Mouse (Mus musculus): ENCODE measurements around the gene Gm4792.

DNA sequence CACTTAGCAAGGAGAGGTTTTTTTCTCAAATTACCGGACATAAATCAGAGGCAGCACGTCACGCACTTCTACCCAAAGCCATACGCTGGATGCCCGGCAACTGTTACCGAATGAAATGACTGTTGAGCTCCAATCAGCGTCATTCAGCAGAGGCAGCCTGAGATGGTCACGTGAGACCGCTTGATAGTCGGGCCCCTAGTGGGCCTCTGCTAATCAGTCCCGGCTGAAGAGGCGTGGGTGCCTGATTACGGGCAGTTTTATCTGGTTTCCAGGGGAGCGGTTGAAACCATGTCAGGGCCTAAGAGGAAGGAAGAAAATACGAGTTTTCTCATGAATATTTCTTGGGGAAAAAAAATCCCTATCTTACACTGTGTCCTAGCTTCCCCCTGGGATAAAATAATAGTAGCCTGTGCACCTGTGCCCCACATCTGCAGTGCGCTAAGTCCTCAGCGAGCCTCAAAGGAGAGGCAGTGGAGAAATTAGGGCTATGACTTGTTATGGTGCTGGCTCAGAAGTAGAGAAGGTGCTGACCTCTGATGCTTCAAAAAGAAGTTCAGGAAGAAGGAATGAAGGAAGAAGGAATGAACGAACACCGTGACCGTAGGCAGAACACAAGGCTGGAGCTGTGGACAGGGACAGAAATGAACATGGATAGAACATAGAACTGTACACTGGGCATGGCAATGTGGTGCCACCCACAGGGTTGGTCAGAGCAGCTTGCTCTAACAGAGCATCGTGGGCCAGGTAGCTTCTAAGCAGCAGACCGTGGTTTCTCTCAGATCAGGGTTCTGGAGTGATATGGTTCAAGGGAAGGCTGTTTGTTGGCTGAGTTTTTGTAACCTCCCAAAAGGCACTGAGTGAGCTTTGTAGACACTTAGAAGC is 48.7 kb downstream of the Gm4792 start:
- TF ChIP-seq CTCF (IDR thresholded peaks at IDR 0.05; ENCODE audit: control insufficient read depth, insufficient read depth, insufficient read length) (no peak), FOSL1 (IDR thresholded peaks at IDR 0.05; ENCODE audit: insufficient read depth, low read length, poor library complexity, severe bottlenecking) (no peak), MYOD1 (IDR thresholded peaks at IDR 0.05; ENCODE audit: control insufficient read depth, insufficient read length, low read depth) (no peak)
